Mouse (Mus musculus) brain, embryonic 14.5 days (tissue): Measurements from ENCODE around the gene Gm28042.

ENCODE experiments used
- CTCF ChIP-seq: fragments of 200-500 bp; IDR thresholded peaks from 2 replicates; pipeline ENCODE4 v1.5.1; 2012; ENCODE audit warnings: inconsistent platforms, mild to moderate bottlenecking, moderate library complexity, borderline replicate concordance; ENCODE audit not compliant: insufficient read depth, insufficient read length; ENCODE audit errors: extremely low read depth
- POLR2A ChIP-seq: fragments of 200-500 bp; IDR thresholded peaks from 2 replicates; pipeline ENCODE4 v1.6.1; 2012; ENCODE audit warnings: mild to moderate bottlenecking, inconsistent platforms, borderline replicate concordance; ENCODE audit not compliant: poor library complexity, insufficient read depth, insufficient read length, severe bottlenecking; ENCODE audit errors: extremely low read depth

- TF ChIP-seq CTCF (peak; percentile 39; the same call in 1 of the 2 replicates), POLR2A (no peak)
Measured at GRCm38 (mm10) chr2:120084593-120085361, 57.5 kb downstream of the Gm28042 start.
